Mouse (Mus musculus) cerebellum, postnatal 4 days (tissue): ENCODE measurements around the gene Gng3.
A peak's percentile ranks its signal among the peaks of the same experiment; 100 is the strongest.
"Not testable (repeated sequence)": the region's sequence is repeated elsewhere in the genome, so short reads cannot be mapped to it uniquely, and the experiment has no call there.

ENCODE experiments used
- DNase-seq, 2 experiments: peaks; one replicate each; pipeline ENCODE4 v3.0.0; 2022; ENCODE audit warnings: low spot score in 2 of 2, mixed read lengths in 1 of 2

Gng3 gene

GRCm38 (mm10) chr19:8844371-8845129, 5.6 kb upstream of the Gng3 start:
- DNase-seq, result peak; percentile 57 to 80

GRCm38 (mm10) chr19:8842961-8843360, 4.0 kb upstream of the Gng3 start:
- no peak for DNase-seq

- DNase-seq, result no peak
Observed at GRCm38 (mm10) chr19:8841012-8841411, 2.0 kb upstream of the Gng3 start.

GRCm38 (mm10) chr19:8839908-8840791, 1.2 kb upstream of the Gng3 start:
- DNase-seq, result peak in 1 of 2 experiments; percentile 69

GRCm38 (mm10) chr19:8838041-8838730, 808 bp downstream of the Gng3 start:
- peak in 1 of 2 experiments; percentile 49 for DNase-seq

- DNase-seq, result peak; percentile 79 to 84
Observed at GRCm38 (mm10) chr19:8837251-8837791, 1.7 kb downstream of the Gng3 start, which contains the start of gene Bscl2. Gene Bscl2, plus strand, starts transcription at chr19:8837467.

- DNase-seq, result not testable (repeated sequence)
Observed at GRCm38 (mm10) chr19:8836327-8836726, 2.7 kb downstream of the Gng3 start.

GRCm38 (mm10) chr19:8832971-8833370, 6.0 kb downstream of the Gng3 start:
- DNase-seq, result no peak

- no peak for DNase-seq
Observed at GRCm38 (mm10) chr19:8831262-8831661, 7.7 kb downstream of the Gng3 start.

- no peak for DNase-seq
Observed at GRCm38 (mm10) chr19:8830664-8831063, 8.3 kb downstream of the Gng3 start.

GRCm38 (mm10) chr19:8829660-8830059, 9.3 kb downstream of the Gng3 start, which contains the start of gene AC129217.1:
Gene AC129217.1, plus strand, starts transcription at chr19:8829773.
- DNase-seq, result no peak

- no peak for DNase-seq
Observed at GRCm38 (mm10) chr19:8822696-8823095, 16.3 kb downstream of the Gng3 start.

GRCm38 (mm10) chr19:8821146-8821545, 17.8 kb downstream of the Gng3 start:
- no peak for DNase-seq

GRCm38 (mm10) chr19:8820424-8820956, 18.5 kb downstream of the Gng3 start:
- DNase-seq, result no peak

- peak; percentile 94 to 96 for DNase-seq
Observed at GRCm38 (mm10) chr19:8819596-8820423, 19.2 kb downstream of the Gng3 start, which contains the start of gene Hnrnpul2. Gene Hnrnpul2, plus strand, starts transcription at chr19:8820010.

GRCm38 (mm10) chr19:8818801-8819595, 20.0 kb downstream of the Gng3 start, which contains the start of gene Ttc9c:
Gene Ttc9c, minus strand, starts transcription at chr19:8819333.
- DNase-seq, result peak; percentile 82 to 91

GRCm38 (mm10) chr19:8818301-8818798, 20.6 kb downstream of the Gng3 start:
- no peak for DNase-seq

GRCm38 (mm10) chr19:8817001-8817400, 22.0 kb downstream of the Gng3 start:
- DNase-seq, result no peak

- no peak for DNase-seq
Observed at GRCm38 (mm10) chr19:8815812-8816211, 23.2 kb downstream of the Gng3 start.
